Mouse (Mus musculus) B cell, adult 2 months (primary cell): ENCODE measurements around the gene Fam171a1.
"Not testable (repeated sequence)": the region's sequence is repeated elsewhere in the genome, so short reads cannot be mapped to it uniquely, and the experiment has no call there.

Experiments
- DNase-seq, 2 experiments: peaks; one replicate each; pipeline ENCODE4 v3.0.0; 2022

Fam171a1 gene

DNA sequence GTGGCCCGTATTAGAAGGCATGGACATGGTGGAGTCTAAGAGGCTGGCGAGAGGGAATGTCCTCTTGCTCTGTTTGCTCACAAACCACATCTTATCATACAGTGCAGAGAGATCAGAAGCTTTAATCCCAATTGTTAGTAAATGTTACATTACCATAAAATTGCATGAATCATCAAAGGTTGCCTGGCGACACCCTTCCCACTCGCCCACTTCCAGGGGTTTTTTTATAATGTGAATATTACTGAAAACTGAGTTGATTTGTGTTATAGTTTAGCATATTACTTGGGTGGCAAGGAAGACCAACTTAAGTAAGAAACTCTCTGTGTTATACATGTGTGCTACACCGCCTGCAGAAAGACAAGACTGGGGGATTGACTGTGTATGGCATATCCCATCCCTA lies 60.9 kb downstream of the Fam171a1 start:
- no peak for DNase-seq

DNA sequence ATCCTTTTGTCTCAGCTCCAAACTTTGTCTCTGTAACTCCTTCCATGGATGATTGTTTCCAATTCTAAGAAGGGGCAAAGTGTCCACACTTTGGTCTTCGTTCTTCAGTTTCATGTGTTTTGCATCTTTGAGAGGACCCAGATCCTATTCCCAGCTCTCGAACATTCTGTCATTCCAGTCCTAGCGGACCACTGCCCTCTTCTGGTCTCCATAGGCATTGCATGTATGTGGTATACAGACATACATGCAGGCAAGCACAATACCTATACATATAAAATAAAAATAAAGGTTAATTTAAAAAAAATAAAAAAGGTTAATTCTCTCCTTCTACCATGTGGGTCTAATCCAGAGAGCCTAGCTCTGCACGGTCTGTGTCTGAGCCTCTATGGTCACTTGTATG lies 62.0 kb downstream of the Fam171a1 start:
- DNase-seq: not testable (repeated sequence)

DNA sequence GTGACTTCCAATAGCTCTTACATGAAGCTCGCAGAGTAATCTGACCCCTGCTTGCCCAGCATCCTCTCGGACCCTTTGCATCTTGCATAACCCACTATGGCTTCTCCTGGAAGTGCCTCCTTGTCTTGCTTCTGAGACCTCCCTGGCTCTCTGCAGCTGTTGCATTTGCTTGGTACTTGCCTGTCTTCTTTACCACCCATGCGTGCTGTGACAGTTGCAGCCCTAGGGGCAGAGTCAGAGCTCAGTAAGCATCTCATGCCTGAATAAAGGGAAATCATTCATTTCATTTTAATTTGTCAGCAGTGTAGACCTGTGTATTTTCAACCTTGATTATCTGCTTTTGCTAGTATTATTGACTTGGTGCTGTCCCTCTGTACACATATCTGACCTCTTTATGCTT lies 62.7 kb downstream of the Fam171a1 start:
- no peak for DNase-seq

DNA sequence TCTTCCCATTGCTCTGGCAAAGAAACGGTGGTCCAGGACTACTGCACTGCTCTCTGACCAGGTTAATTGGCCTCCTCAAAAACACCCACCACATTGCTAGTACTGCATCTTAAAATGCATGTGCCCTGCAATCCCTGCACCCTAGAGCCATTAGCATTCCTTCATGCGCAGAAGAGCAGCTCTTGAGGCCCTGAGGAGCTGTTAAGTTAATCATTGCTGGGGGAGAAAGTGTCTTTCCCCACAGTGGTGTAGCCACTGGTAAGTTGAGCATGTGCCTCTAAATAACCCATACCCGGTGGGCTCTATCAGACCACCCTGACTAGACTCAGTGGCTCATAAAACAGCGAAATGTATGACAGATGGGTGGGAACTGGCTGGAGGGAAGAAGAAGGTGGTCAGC lies 66.5 kb downstream of the Fam171a1 start:
- DNase-seq: no peak

DNA sequence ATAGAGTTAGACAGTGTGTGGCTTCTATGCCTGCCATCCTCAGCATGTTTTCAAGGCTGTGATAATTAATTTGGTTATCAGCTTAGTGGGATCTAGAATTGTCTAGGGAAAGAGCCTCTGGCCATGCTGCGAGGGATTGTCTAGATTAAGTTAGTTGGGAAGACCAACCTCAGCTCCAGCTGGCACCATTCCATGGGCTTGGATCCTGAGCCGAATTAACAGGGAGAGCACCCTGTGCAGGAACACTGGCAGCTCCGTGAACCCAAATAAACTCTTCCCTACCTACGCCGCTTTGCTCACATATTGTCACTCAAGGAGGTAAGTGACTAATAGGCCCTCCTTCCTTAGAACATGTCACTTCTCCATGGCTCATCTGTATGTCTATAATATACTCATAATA lies 69.6 kb downstream of the Fam171a1 start:
- DNase-seq: no peak

GRCm38 (mm10) chr2:3185335-3185734 lies 71.3 kb downstream of the Fam171a1 start:
- no peak for DNase-seq

DNA sequence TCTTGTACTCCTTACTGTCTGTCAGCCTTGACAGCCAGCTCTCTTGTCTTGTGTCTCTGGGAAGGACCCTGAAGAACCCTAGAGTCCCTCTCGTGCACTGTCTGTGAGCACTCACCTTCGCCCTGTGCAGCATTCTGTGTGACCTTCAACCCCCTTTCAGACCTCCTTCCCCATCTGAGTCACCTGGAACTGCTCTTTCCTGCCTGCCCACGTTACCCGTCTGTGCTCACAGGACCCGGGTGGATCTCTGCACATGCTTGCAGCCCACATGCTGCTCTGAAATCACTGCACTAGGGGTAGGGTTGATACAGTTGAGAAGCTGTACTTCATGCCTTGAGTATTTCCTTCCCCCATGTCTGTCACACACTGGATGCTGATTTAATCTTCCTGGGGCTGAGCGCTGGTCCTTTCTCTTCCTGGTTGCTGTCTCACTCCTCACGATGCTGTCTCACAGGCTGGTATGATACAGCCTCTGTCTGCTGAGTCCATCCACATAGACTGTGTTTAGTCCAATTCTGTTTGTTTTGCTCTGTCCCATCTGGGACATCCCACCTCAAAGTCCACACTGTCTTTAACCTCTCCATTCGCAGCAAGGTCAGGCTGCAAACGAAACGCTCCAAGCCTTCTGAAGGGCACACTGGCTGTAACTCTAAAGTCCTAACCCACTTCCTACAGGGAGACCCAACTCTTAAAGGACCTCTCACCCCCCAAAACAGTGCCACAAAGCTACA lies 74.9 kb downstream of the Fam171a1 start:
- DNase-seq: no peak

DNA sequence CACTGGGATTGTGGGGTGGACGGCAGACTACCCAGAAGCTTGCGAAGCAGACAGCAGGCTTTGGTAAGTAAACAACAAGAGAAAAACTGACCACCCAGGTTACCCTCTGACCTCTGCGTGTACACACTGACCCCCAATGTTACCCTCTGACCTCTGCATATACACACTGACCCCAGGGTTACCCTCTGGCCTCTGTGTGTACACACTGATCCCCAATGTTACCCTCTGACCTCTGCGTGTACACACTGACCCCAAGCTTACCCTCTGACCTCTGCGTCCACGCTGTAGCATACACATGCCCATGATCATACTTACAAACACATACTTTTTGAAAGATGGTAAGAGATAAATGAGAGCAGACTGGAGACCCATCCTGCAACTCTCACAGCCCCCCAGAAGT lies 77.1 kb downstream of the Fam171a1 start:
- DNase-seq: no peak

DNA sequence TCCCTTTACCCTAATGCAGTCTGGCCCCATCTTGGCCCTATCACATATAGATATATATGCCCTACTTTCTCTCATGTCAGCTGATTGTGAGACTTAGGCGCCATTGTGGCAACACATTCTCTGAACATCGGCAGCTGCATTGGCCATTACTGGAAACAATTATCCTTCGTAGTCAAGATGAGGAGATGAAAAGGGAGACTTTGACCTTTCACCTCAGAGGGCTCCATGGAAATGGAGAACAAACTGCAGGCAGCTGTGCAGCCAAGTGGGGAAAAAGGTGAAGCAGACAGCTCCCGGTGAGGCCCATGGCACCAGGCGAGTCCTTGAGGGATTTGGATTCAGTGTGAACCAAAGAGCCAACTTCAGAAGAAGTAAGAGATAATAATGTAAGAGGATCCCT lies 81.5 kb downstream of the Fam171a1 start:
- DNase-seq: no peak

- no peak for DNase-seq
These were observed 86.4 kb downstream of the Fam171a1 start for GRCm38 (mm10) chr2:3200422-3200821.

DNA sequence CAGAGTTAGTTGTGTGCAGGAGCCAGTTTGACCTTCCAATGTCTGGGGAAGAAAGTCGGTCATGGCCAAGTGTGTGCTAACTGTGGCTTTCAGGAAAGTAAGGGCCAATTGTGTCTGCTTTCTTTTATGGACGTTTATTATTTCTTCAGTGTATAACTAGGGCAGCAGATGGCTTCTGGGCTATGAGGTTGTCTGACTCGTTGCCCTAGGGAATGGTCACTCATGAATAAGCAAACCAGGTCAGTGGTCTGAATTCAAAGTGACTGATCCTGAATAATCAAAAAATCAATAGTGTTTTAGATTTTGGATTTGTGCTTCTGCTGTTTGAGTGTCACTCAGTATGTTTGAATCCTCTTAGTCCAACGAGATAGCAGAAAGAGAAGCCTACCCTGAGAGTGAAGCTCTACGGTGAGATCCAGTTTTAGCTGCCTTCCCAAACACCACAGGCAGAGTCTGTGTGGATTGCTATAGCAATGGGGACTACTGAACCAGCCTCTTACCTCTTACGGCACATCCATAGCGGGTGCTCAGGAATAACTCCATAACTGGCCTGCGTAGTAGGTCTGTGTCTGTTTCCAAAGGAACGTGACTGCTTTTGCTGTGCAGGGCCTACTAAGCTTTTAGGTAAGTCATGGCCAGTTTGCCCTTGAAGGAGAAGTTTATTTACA lies 93.1 kb downstream of the Fam171a1 start:
- no peak for DNase-seq

DNA sequence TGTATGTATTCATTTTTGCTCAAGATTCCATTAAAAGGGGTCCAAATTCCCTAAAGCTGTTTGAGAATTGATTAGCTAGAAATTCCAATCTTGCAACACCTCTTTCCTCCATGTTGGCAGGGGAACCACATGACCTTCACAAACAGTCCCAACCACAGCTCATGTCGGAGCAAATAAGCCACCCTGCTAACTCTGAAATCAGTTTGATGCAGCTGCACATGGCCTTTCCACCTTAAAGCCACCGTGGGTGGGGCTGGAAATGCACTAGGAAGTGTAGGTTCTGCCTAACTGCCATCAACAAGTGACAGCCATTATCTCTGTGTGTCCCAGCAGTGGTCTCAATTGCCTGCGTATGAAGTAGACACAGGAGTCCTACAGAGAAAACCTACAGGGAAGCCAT lies 101.5 kb downstream of the Fam171a1 start:
- no peak for DNase-seq

GRCm38 (mm10) chr2:3216617-3217016 lies 102.6 kb downstream of the Fam171a1 start:
- DNase-seq: no peak

- not testable (repeated sequence) for DNase-seq
These were observed 103.6 kb downstream of the Fam171a1 start for GRCm38 (mm10) chr2:3217577-3217976.

- no peak for DNase-seq
These were observed 104.2 kb downstream of the Fam171a1 start for GRCm38 (mm10) chr2:3218225-3218624.

- DNase-seq: no peak
These were observed 114.5 kb downstream of the Fam171a1 start for GRCm38 (mm10) chr2:3228475-3228874.

DNA sequence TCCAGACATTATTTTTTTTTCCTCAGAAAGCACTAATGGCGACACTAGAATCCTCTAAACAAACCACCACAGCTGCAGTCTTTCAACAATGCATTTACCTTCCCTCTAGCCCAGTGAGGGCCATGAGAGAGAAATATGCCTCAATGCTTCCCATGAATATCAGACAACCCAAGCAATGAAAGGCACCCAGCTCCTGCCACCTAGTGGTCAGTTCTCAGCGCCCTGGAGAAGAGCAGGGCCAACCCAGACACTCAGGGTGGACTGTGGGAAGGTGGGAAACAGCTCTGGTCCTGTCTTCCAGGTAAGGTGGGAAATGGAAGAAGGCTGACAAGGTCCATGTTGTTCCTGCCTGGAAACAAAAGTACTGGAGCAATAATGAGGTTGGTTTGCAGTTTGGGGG lies 115.0 kb downstream of the Fam171a1 start:
- peak; percentile 11 to 29 for DNase-seq

- no peak for DNase-seq
These were observed 125.2 kb downstream of the Fam171a1 start for GRCm38 (mm10) chr2:3239255-3239654.

GRCm38 (mm10) chr2:3244251-3244650 lies 130.2 kb downstream of the Fam171a1 start:
- DNase-seq: no peak

- DNase-seq: no peak
These were observed 137.3 kb downstream of the Fam171a1 start for GRCm38 (mm10) chr2:3251309-3251708.

DNA sequence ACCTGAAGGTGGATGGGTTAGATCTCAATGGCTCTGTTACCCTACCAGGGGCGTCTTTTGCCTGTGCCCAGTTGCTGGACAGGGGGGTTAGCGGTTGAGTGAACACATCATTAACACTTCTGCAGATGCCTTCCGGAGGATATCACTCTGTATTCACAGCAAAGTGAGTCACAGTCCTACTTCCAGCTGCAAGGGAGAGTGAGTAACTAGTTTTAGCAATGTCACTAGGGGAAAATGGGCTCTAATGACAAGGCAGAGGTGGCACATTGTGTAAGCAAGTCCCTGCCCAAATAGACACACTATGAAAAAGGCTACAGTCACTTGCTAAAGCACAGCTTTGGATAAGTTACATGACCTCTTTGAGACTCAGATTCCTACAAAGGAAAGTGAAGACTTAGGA lies 152.4 kb downstream of the Fam171a1 start:
- DNase-seq: no peak

- DNase-seq: no peak
These were observed 153.9 kb downstream of the Fam171a1 start for GRCm38 (mm10) chr2:3267879-3268278.

- no peak for DNase-seq
These were observed 159.3 kb downstream of the Fam171a1 start for GRCm38 (mm10) chr2:3273349-3273748.

DNA sequence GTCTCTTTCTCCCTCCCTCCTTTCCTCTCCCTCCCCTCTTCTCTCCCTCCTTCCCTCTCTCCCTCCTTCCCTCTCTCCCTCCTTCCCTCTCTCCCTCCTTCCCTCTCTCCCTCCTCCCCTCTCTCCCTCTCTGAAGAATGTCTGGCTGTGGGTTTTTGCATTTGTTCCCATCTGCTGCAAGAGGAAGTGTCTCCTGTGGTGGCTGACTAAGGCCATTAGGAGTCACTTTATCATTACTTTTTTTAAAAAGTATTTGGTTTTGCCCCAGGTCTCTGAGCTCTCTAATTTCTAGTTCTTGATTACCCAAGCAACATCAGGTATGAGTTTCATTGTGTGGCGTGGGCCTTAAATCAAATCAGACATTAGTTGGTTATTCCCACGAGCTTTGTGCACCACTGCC lies 162.1 kb downstream of the Fam171a1 start:
- DNase-seq: no peak
